12 mouse cellular contexts compared by ENCODE assay signal in the genomic region with DNA sequence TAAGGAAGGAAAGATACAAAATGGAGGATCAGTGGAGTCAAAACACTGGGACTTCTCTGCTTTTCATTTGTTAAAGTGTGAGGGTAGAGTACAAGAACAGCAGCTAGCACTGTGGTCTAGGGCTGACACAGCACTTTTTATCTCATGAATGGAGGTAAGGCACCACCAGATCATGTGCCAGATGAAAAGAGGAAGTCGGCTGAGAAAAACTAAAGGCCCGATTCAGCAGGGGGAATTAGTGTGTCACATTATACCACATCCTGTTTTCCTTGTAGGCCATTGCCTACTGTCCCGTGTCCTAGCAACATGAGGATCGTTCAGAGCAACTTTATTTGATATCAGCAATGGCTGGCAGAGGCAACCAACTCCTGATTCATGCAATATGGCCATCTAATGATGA. TPM values are rescaled to one million over a fixed set of nuclear protein-coding genes. Genes with fewer than 3 reads are reported as not detected.
DNase-seq lines count a peak whose midpoint lies in the region; ATAC-seq and TF ChIP-seq lines count a peak whose summit lies in the region.
"Had no signal": no experiment of that assay in that cellular context is flagged by ENCODE, and none has a peak within 500 bp of the region (broad histone marks: within the 10 kb centered on the region; RNA-seq: fewer than 3 reads in every experiment).

No protein-coding gene starts in this region.

- no peak overlapping the region for H3K27ac ChIP-seq in liver, embryonic 14.5 days
- H3K27ac ChIP-seq: heart, embryonic 15.5 days; limb, embryonic 15.5 days had no signal

- H3K36me3 ChIP-seq in liver, embryonic 14.5 days (replicated peaks; ENCODE audit: control insufficient read depth, insufficient read depth, low read depth) = no peaks in the 10 kb centered on the region
- H3K36me3 ChIP-seq: heart, embryonic 15.5 days; limb, embryonic 15.5 days had no signal

- ATAC-seq in liver, embryonic 14.5 days (ENCODE audit: insufficient read depth) = peak; percentile 47; the same call in 1 of the 2 replicates
- ATAC-seq in neutrophil, adult 5-6 weeks (ENCODE audit: extremely low read depth, insufficient number of reproducible peaks, low FRiP score, poor library complexity, severe bottlenecking) = peak; percentile 100
- ATAC-seq: forebrain, embryonic 14.5 days had no signal

- WGBS in liver, embryonic 14.5 days (ENCODE audit: insufficient replicate concordance) = 5% methylated on average over 4 of the region's 4 CpGs

- no peak for TF ChIP-seq CTCF in liver, embryonic 14.5 days (IDR thresholded peaks at IDR 0.05; ENCODE audit: low read depth)

- no peak overlapping the region for H3K4me2 ChIP-seq in liver, embryonic 14.5 days (ENCODE audit: low read depth)
- H3K4me2 ChIP-seq: heart, embryonic 15.5 days; limb, embryonic 15.5 days had no signal

- H3K27me3 ChIP-seq in liver, embryonic 14.5 days (ENCODE audit: control insufficient read depth, insufficient read depth, low read length) = no peaks in the 10 kb centered on the region
- H3K27me3 ChIP-seq: heart, embryonic 15.5 days; limb, embryonic 15.5 days had no signal

- no peak for TF ChIP-seq EP300 in liver, embryonic 14.5 days (IDR thresholded peaks at IDR 0.05; ENCODE audit: low read depth)

- H3K4me1 ChIP-seq in liver, embryonic 14.5 days (replicated peaks; ENCODE audit: control insufficient read depth in 2 of 2, insufficient read depth in 2 of 2, low read length in 1 of 2) = no peaks in the 10 kb centered on the region; a peak in 1 of 4 replicates
- H3K4me1 ChIP-seq: heart, embryonic 15.5 days; limb, embryonic 15.5 days had no signal

- no peak overlapping the region for H3K4me3 ChIP-seq in liver, embryonic 14.5 days (ENCODE audit: insufficient read depth in 1 of 2, low read depth in 2 of 2, low read length in 2 of 2)
- H3K4me3 ChIP-seq: heart, embryonic 15.5 days; limb, embryonic 15.5 days had no signal

- no peaks in the 10 kb centered on the region for H3K9me3 ChIP-seq in liver, embryonic 14.5 days (ENCODE audit: control insufficient read depth, low read length)
- H3K9me3 ChIP-seq: heart, embryonic 15.5 days; limb, embryonic 15.5 days had no signal

- DNase-seq in spleen, adult 12 weeks (ENCODE audit: low spot score) = peak; percentile 1
- DNase-seq in spleen, adult 18-20 months = no peak
- DNase-seq in MEL-GATA-1-ER (ENCODE audit: extremely low read depth, low read depth) = peak; percentile 97
- DNase-seq in liver, embryonic 14.5 days (ENCODE audit: low read depth in 3 of 3, low spot score in 3 of 3) = peak; percentile 14 to 52 (median 23)
- DNase-seq in adrenal gland, adult (ENCODE audit: inconsistent age in 2 of 2, low spot score in 1 of 2) = no peak
- no peak for DNase-seq in kidney, adult 18-20 months
- no peak for DNase-seq in cerebellum, adult 18-20 months

- no peak overlapping the region for H3K9ac ChIP-seq in liver, embryonic 14.5 days (replicated peaks)
- H3K9ac ChIP-seq: heart, embryonic 15.5 days; limb, embryonic 15.5 days had no signal

RNA-seq across cellular contexts. Expression of gene Cxcl5, which starts 17.1 kb away (rescaled TPM):
- 0.40 and 0.41 TPM in 2 replicates for polyA plus RNA-seq in liver, embryonic 14.5 days (2012; rRNA removed)
- 0.69 and 0.85 TPM in 2 replicates for polyA plus RNA-seq in liver, embryonic 14.5 days (2014; fragmentation: Nextera tagmentation; extraction: Ambion mirVana)
- 0.25 and 0.81 TPM in 2 replicates for total RNA-seq in neutrophil, adult 5-6 weeks (2017)
- polyA plus RNA-seq: heart, embryonic 15.5 days had no signal

RNA-seq across cellular contexts. Expression of gene Ppbp, which starts 26.3 kb away (rescaled TPM):
- polyA plus RNA-seq in liver, embryonic 14.5 days (2012; rRNA removed) = 129 and 146 TPM in 2 replicates
- polyA plus RNA-seq in liver, embryonic 14.5 days (2014; fragmentation: Nextera tagmentation; extraction: Ambion mirVana) = 176 and 219 TPM in 2 replicates
- 101 and 108 TPM in 2 replicates for total RNA-seq in neutrophil, adult 5-6 weeks (2017)

RNA-seq across cellular contexts. Expression of gene Pf4, which starts 30.2 kb away (rescaled TPM):
- polyA plus RNA-seq in liver, embryonic 14.5 days (2012; rRNA removed) = 247 and 271 TPM in 2 replicates
- 428 and 516 TPM in 2 replicates for polyA plus RNA-seq in liver, embryonic 14.5 days (2014; fragmentation: Nextera tagmentation; extraction: Ambion mirVana)
- 61.6 and 63.0 TPM in 2 replicates for total RNA-seq in neutrophil, adult 5-6 weeks (2017)

RNA-seq across cellular contexts. Expression of gene Cxcl3, which starts 43.9 kb away (rescaled TPM):
- polyA plus RNA-seq in liver, embryonic 14.5 days (2012; rRNA removed) = 0.07 TPM in 1 of 2 replicates, not detected in the other
- 0.17 TPM in 1 of 2 replicates, not detected in the other for polyA plus RNA-seq in liver, embryonic 14.5 days (2014; fragmentation: Nextera tagmentation; extraction: Ambion mirVana)
- 0.35 TPM in 1 of 2 replicates, not detected in the other for total RNA-seq in neutrophil, adult 5-6 weeks (2017)
- polyA plus RNA-seq: forebrain, embryonic 14.5 days; heart, embryonic 15.5 days had no signal

RNA-seq across cellular contexts. Expression of gene Cxcl15, which starts 52.3 kb away (rescaled TPM):
- 0.03 TPM in 1 of 2 replicates, not detected in the other for polyA plus RNA-seq in liver, embryonic 14.5 days (2012; rRNA removed)
- polyA plus RNA-seq in liver, embryonic 14.5 days (2014; fragmentation: Nextera tagmentation; extraction: Ambion mirVana) = not detected in 2 replicates
- not detected in 2 replicates for total RNA-seq in neutrophil, adult 5-6 weeks (2017)
- total RNA-seq: layer of hippocampus, adult 18-20 months had no signal
- polyA plus RNA-seq: forebrain, embryonic 14.5 days had no signal

Comparison
In these comparisons a context has a peak if more than half of its experiments do, and no peak if none do; other contexts are left out.
1. DNase-seq: peak in spleen, adult 12 weeks (single experiment), MEL-GATA-1-ER (single experiment) and liver, embryonic 14.5 days (3 of 3); none in spleen, adult 18-20 months (0 of 2), adrenal gland, adult (0 of 2), kidney, adult 18-20 months (single experiment) and cerebellum, adult 18-20 months (0 of 2).